Mouse (Mus musculus) spleen, adult 2 months (tissue): Measurements from ENCODE around the gene Nxph4. TPM values are rescaled to one million over a fixed set of nuclear protein-coding genes. Genes with fewer than 3 reads are reported as not detected.

Experiments used
- DNase-seq, 2 experiments: peaks; one replicate each; pipeline versions ENCODE4 v3.0.0 to v3.0.0-alpha.2; 2012 to 2021; ENCODE audit warnings: low spot score in 2 of 2, low read depth in 1 of 2
- H3K27ac ChIP-seq: fragments of 200-500 bp; 2 replicates; pipeline ENCODE4 v1.5.1; 2012; ENCODE audit warnings: low read length, inconsistent platforms; ENCODE audit not compliant: insufficient read depth
- H3K27me3 ChIP-seq: fragments of 200-500 bp; 2 replicates; pipeline ENCODE4 v1.6.1; 2012; ENCODE audit warnings: mild to moderate bottlenecking, moderate library complexity, low read length, inconsistent platforms; ENCODE audit not compliant: control insufficient read depth, insufficient read depth
- H3K36me3 ChIP-seq: fragments of 200-500 bp; 2 replicates; pipeline ENCODE4 v1.6.1; 2012; ENCODE audit warnings: mild to moderate bottlenecking, low read length, inconsistent platforms; ENCODE audit not compliant: control insufficient read depth, insufficient read depth
- H3K4me1 ChIP-seq: fragments of 200-500 bp; 2 replicates; pipeline ENCODE4 v1.6.1; 2011; ENCODE audit warnings: inconsistent platforms; ENCODE audit not compliant: control insufficient read depth, insufficient read depth, insufficient read length
- H3K4me3 ChIP-seq: fragments of 200-500 bp; 2 replicates; pipeline ENCODE4 v1.5.1; 2011; ENCODE audit warnings: mild to moderate bottlenecking, inconsistent platforms; ENCODE audit not compliant: insufficient read depth, insufficient read length; ENCODE audit errors: extremely low read depth
- CTCF ChIP-seq: fragments of 200-500 bp; IDR thresholded peaks from 2 replicates; pipeline ENCODE4 v1.5.1; 2011; ENCODE audit warnings: mild to moderate bottlenecking, inconsistent platforms; ENCODE audit not compliant: insufficient read depth, insufficient read length, insufficient replicate concordance; ENCODE audit errors: extremely low read depth
- POLR2A ChIP-seq: fragments of 200-500 bp; IDR thresholded peaks from 2 replicates; pipeline ENCODE4 v1.6.1; 2011; ENCODE audit warnings: low read depth, low read length, inconsistent platforms
- WGBS: fragments of 180-500 bp; shearing (Covaris S2); methylation state at CpG from one replicate; pipeline ENCODE4 v1.1.7; 2018; 5-methylcytosine and 5-hydroxymethylcytosine counted together
- polyA plus RNA-seq: library from polyadenylated mRNA; depleted of rRNA; stranded (reverse); fragments of >200 nt; gene quantifications from 2 replicates; pipeline ENCODE4 v1.2.3, GENCODE M21; 2012

The Nxph4 gene
- polyA plus RNA-seq, 1 experiment, result not detected

DNA sequence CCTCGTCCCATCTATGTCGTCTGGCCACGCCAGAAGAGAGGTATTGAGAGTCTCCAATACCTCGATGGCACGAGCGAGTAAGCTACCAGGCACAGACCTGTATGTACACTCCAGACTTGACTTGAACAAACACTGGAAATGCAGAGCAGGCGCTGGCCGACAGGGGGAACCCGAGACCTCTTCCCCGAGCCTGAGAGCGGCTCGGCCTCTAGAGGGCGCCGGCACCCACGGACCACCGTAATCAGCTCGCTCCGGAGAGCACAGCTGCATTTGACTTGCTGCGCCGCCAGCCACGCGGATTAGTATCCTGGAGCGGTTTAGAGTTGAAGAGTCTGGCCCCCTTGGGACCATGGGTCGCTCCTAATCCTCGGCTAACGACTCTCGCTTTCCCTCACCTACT, 21.5 kb downstream of the Nxph4 start:
- peak; percentile 100 for TF ChIP-seq CTCF
- TF ChIP-seq POLR2A, result no peak
- DNase-seq, result peak; percentile 79 to 87
- H3K27me3 ChIP-seq, result peaks cover 16% of the 10 kb centered on the region
- H3K4me3 ChIP-seq, result peak overlapping the region; percentile 48
- peaks cover 6% of the 10 kb centered on the region for H3K36me3 ChIP-seq
- under 1% methylated on average over 27 of the region's 27 CpGs for WGBS
- no peak overlapping the region for H3K27ac ChIP-seq
- H3K4me1 ChIP-seq, result peaks cover 20% of the 10 kb centered on the region; the same call in 1 of the 2 replicates

DNA sequence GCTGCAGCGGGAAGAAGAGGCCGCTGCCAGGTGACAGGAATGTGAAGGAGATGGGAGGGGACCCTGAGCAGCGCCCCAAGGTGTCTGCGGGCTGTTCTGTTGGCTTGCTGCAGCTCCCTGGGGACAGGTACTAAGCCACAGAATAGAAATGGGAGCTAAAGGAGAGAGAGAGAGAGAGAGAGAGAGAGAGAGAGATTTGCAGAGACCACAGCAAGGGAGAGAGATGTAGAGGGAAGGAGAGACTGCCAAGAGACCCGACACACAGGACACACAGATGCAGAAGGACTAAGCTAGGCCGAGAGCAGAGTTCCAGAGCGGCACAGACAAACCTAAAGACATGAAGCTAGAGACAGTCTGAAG, 22.1 kb downstream of the Nxph4 start:
- Histone ChIP-seq H3K36me3 (peaks cover 2% of the 10 kb centered on the region), H3K4me1 (peaks cover 20% of the 10 kb centered on the region; the same call in 1 of the 2 replicates), H3K27me3 (peaks cover 16% of the 10 kb centered on the region), H3K27ac (no peak overlapping the region), H3K4me3 (peak overlapping the region; percentile 62; the same call in 1 of the 2 replicates)
- TF ChIP-seq POLR2A, result no peak
- TF ChIP-seq CTCF, result no peak
- 6% methylated on average over 7 of the region's 7 CpGs for WGBS
- DNase-seq, result no peak

GRCm38 (mm10) chr10:127511634-127512306, 22.6 kb downstream of the Nxph4 start:
- H3K4me1 ChIP-seq, result peaks cover 20% of the 10 kb centered on the region; the same call in 1 of the 2 replicates
- peak overlapping the region; percentile 62 for H3K4me3 ChIP-seq
- no peaks in the 10 kb centered on the region for H3K36me3 ChIP-seq
- H3K27me3 ChIP-seq, result peaks cover 16% of the 10 kb centered on the region
- no peak overlapping the region for H3K27ac ChIP-seq
- TF ChIP-seq CTCF, result no peak
- TF ChIP-seq POLR2A, result no peak
- DNase-seq, result peak in 1 of 2 experiments; percentile 59
- 2% methylated on average over 45 of the region's 46 CpGs for WGBS

- peaks cover 16% of the 10 kb centered on the region for H3K27me3 ChIP-seq
- H3K27ac ChIP-seq, result no peak overlapping the region
- H3K4me3 ChIP-seq, result peak overlapping the region; percentile 62; the same call in 1 of the 2 replicates
- 16% methylated on average over 11 of the region's 11 CpGs for WGBS
- H3K36me3 ChIP-seq, result no peaks in the 10 kb centered on the region
- no peak for DNase-seq
- TF ChIP-seq CTCF (no peak), POLR2A (no peak)
- peaks cover 20% of the 10 kb centered on the region; the same call in 1 of the 2 replicates for H3K4me1 ChIP-seq
Measured at GRCm38 (mm10) chr10:127510895-127511617, 23.3 kb downstream of the Nxph4 start.

GRCm38 (mm10) chr10:127509837-127510701, 24.3 kb downstream of the Nxph4 start:
- no peaks in the 10 kb centered on the region for H3K36me3 ChIP-seq
- no peak for DNase-seq
- WGBS, result 47% methylated on average over 17 of the region's 17 CpGs
- no peak overlapping the region for H3K4me3 ChIP-seq
- peaks cover 13% of the 10 kb centered on the region for H3K27me3 ChIP-seq
- no peak overlapping the region for H3K27ac ChIP-seq
- H3K4me1 ChIP-seq, result peaks cover 20% of the 10 kb centered on the region; the same call in 1 of the 2 replicates
- no peak for TF ChIP-seq POLR2A
- TF ChIP-seq CTCF, result no peak

GRCm38 (mm10) chr10:127509051-127509836, 25.1 kb downstream of the Nxph4 start:
- H3K36me3 ChIP-seq, result no peaks in the 10 kb centered on the region
- H3K27me3 ChIP-seq, result peaks cover 12% of the 10 kb centered on the region; the same call in 1 of the 2 replicates
- H3K4me1 ChIP-seq, result peaks cover 20% of the 10 kb centered on the region; the same call in 1 of the 2 replicates
- peak; percentile 70 to 84 for DNase-seq
- H3K4me3 ChIP-seq, result peak overlapping the region; percentile 44; the same call in 1 of the 2 replicates
- H3K27ac ChIP-seq, result no peak overlapping the region
- peak; percentile 93 for TF ChIP-seq CTCF
- TF ChIP-seq POLR2A, result no peak
- WGBS, result 3% methylated on average over 35 of the region's 35 CpGs
